Mouse (Mus musculus): ENCODE measurements around the gene Tmem145.

Gene Tmem145

DNA sequence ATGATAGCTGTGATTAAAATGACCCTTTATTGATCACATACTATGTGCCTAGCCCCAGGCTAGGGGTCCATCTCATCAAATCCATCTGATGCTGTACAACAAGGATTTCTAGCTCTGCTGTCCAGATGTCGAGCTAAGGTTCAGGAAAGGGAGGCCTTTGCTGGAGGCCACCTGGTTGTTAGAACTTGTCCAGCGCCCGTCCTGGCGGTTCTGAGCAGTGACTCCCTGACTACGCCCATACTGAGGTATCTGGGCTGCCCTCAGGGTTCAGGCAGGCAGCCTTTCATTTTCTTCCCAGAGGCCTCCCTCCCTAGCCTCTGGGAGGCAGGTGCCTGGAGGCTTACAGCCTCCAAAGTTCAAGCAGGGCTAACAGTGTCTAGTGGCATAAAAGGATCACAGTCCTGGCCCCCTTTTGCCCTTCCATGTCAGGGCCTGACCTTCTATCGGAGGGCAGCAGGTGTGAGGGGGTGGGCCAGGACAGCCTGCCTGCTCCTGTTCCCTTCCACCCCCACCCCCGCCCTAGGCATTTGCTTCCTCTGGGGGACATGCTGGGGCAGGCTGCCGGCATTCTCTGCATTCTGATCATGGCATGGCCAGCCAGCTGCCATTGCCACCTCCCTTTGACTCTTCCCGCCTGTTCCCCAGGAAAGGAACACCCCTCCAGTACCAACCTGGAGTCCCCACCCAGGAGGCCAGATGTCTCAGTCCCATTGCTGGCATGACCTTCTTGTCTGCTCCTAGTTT lies 30.2 kb upstream of the Tmem145 start:
- in situ Hi-C loops (cut with MboI, MseI), result no loop called here

DNA sequence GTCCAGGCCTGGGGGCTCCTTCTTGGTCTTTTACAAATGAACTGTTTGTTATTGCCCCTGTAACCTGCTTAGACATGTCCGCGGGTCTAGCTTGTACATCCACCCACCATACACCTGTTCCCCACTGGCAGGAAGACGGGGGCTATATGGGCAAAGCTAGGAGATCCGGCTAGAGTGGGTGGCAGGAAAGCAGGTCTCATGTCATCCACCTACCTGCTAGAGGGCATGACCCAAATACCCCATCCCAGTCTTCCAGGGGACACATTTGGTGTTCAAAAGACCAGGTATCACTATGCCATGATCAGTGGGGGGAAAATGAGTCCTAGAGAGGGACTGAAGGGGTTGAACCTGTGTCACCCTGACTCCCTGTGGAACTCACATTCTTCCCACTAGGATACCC lies 28.5 kb upstream of the Tmem145 start:
- in situ Hi-C loops (cut with MboI, MseI), result no loop called here

DNA sequence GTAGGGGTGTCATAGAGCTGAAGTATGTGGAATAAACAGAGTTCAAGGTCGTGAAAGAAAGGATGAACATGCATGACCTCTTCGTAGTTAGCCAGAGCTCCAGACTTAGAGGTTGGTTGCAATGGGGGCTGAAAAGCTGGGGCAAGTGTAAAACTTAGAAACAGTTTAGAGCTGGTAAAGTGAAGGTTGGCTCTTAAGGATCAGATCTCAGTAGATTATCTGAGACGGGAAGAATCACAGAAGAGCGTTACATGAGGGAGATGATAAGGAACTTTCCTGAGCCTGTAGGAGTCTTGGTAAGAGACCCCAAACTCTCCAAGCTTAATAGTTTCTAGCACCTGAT lies 27.9 kb upstream of the Tmem145 start:
- in situ Hi-C loops (cut with MboI, MseI), result no loop called here

GRCm38 (mm10) chr7:25278341-25279075 lies 27.4 kb upstream of the Tmem145 start:
- in situ Hi-C loops (cut with MboI, MseI), result no loop called here

GRCm38 (mm10) chr7:25279076-25279860 lies 26.6 kb upstream of the Tmem145 start:
- in situ Hi-C loops (cut with MboI, MseI), result no loop called here

DNA sequence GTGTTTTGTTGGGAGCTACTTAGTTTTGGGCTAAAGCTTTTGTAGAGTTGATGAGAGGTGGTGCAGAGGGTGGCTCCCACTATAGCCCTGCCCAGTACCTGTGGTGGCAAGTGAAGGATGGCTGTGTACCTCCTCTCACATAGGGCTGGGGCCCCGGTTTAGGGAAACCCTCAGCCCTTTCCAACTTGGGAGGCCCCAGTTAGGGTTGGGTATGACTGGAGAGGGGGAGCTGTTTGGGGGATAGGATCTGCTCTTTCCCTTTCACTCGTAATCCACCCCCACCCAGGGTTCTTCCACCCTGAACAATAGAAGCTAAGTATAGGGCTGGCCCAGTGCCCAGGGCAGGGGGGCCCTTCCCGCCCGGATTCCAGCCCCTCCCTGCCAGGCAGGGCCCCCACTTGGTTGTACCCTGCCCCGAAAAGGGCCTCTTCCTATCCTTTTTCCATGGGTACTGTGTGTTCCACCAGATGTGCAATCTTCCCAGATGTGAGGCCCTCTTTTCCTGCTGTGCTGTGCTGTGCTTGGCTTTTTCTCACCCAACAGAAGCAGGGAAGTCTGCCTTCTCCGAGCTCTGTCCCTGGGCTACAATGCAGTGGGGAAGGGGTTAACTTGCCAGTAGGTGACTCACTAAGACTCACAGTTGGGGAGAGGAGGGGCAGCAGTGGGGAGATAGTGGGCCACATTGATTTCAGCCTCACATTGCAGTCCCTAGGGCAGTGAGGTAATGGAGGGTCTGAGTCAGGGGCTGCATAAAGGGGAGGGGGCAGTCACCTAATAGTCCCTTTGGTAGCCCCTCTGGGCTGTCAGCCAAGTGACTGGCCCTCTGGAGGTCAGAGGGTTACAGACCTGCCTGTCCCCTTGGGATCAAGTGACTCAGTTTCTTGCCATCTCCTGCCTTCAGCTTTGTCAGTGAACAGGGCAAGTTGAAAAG lies 25.8 kb upstream of the Tmem145 start:
- in situ Hi-C loops (cut with MboI, MseI), result loop anchor here (10.0 kb wide), 1 partner anchor 895 kb away; no protein-coding TSS in a partner anchor

DNA sequence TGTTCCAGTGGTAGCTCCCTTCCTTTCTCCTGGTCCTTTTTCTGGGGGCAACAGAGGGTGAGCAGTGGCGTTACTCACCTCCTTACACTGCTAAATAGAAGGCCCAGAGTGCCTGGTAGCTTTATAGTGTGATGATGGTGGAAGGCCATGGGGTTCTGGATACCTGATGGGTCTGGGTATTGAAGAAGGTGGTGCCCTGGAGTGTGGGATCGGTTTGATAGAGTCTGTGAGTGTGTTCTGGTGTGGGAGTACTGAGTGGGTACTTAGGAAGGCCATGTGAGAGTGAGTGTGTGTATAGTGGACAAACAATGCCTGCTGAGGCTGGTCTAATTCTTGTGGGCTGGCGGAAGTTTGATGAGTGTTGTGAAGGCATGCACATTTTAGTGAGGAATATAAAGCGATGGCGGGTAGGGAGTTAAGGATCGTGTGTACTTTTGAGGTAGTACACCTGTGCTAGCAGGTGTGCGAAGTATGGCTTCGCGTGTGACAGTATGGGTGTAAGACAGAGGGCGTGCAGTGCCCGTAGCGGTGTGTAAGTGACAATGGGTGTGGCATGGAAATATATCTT lies 24.7 kb upstream of the Tmem145 start:
- in situ Hi-C loops (cut with MboI, MseI), result loop anchor here (10.0 kb wide), 1 partner anchor 896 kb away; no protein-coding TSS in a partner anchor

GRCm38 (mm10) chr7:25281734-25282601 lies 23.9 kb upstream of the Tmem145 start:
- in situ Hi-C loops (cut with MboI, MseI), result loop anchor here (10.0 kb wide), 1 partner anchor 897 kb away; no protein-coding TSS in a partner anchor

- in situ Hi-C loops (cut with MboI, MseI), result loop anchor here (10.0 kb wide), 1 partner anchor 898 kb away; no protein-coding TSS in a partner anchor
Observed at GRCm38 (mm10) chr7:25282731-25283211, 23.1 kb upstream of the Tmem145 start.

- in situ Hi-C loops (cut with MboI, MseI), result loop anchor here (10.0 kb wide), 1 partner anchor 899 kb away; no protein-coding TSS in a partner anchor
Observed at GRCm38 (mm10) chr7:25283637-25284036, 22.3 kb upstream of the Tmem145 start.

GRCm38 (mm10) chr7:25284171-25284570 lies 21.7 kb upstream of the Tmem145 start:
- in situ Hi-C loops (cut with MboI, MseI), result loop anchor here (10.0 kb wide), 1 partner anchor 899 kb away; no protein-coding TSS in a partner anchor

- in situ Hi-C loops (cut with MboI, MseI), result loop anchor here (10.0 kb wide), 1 partner anchor 900 kb away; no protein-coding TSS in a partner anchor
Observed at GRCm38 (mm10) chr7:25284766-25285165, 21.1 kb upstream of the Tmem145 start.

DNA sequence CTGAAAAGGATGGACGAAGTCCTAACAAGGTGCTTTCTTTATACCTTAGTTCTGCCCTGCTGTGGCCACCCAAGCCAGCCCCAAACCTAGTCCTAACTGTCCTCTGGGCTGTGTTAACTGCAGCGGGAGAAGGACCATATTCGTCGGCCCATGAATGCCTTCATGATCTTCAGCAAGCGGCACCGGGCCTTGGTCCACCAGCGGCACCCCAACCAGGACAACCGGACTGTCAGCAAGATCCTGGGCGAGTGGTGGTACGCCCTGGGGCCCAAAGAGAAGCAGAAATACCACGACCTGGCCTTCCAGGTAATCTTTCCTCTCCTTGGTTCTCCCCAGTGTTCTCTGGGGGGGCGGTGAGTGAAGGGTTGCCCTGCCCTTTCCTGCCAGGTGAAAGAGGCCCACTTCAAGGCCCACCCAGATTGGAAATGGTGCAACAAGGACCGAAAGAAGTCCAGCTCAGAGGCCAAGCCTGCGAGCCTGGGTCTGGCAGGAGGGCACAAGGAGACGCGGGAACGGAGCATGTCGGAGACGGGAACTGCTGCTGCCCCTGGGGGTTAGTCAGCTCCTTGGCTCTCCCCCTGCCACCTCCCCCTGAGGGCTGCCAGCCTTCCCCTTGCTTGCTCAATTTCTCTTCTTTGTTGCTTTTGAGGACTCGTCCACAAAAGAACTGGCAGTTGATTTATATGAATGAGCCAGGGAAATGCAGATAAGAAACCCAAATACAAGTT lies 20.2 kb upstream of the Tmem145 start:
- in situ Hi-C loops (cut with MboI, MseI), result loop anchor here (10.0 kb wide), 1 partner anchor 901 kb away; no protein-coding TSS in a partner anchor

GRCm38 (mm10) chr7:25286989-25287388 lies 18.9 kb upstream of the Tmem145 start:
- in situ Hi-C loops (cut with MboI, MseI), result loop anchor here (10.0 kb wide), 1 partner anchor 902 kb away; no protein-coding TSS in a partner anchor

GRCm38 (mm10) chr7:25288011-25288410 lies 17.9 kb upstream of the Tmem145 start:
- in situ Hi-C loops (cut with MboI, MseI), result loop anchor here (10.0 kb wide), 1 partner anchor 903 kb away; no protein-coding TSS in a partner anchor

- in situ Hi-C loops (cut with MboI, MseI), result loop anchor here (10.0 kb wide), 1 partner anchor 904 kb away; no protein-coding TSS in a partner anchor
Observed at GRCm38 (mm10) chr7:25288721-25289120, 17.2 kb upstream of the Tmem145 start.

GRCm38 (mm10) chr7:25289925-25290324 lies 16.0 kb upstream of the Tmem145 start:
- in situ Hi-C loops (cut with MboI, MseI), result loop anchor here (10.0 kb wide), 1 partner anchor 905 kb away; no protein-coding TSS in a partner anchor

- in situ Hi-C loops (cut with MboI, MseI), result no loop called here
Observed at GRCm38 (mm10) chr7:25290463-25290862, 15.4 kb upstream of the Tmem145 start.
